Mouse (Mus musculus): ENCODE results near the gene 4933405L10Rik. TPM values are rescaled to one million over a fixed set of nuclear protein-coding genes. Genes with fewer than 3 reads are reported as not detected.

Gene 4933405L10Rik
- polyA plus RNA-seq, 1 experiment from 2014 or later = 0.28 TPM

- WGBS = 85% methylated on average over 5 of the region's 5 CpGs
- Histone ChIP-seq H3K4me1 (ENCODE audit: control insufficient read depth, insufficient read depth, low read length) (no peaks in the 10 kb centered on the region), H3K27ac (ENCODE audit: low read length) (no peak overlapping the region), H3K36me3 (ENCODE audit: control insufficient read depth, insufficient read depth, low read length) (peaks cover 26% of the 10 kb centered on the region), H3K9ac (ENCODE audit: low read depth, low read length) (no peak overlapping the region), H3K27me3 (ENCODE audit: control insufficient read depth, insufficient read depth, low read depth, low read length) (no peaks in the 10 kb centered on the region), H3K9me3 (replicated peaks; ENCODE audit: control insufficient read depth, low read length, poor library complexity, severe bottlenecking) (no peaks in the 10 kb centered on the region), H3K4me2 (ENCODE audit: low read length) (no peak overlapping the region), H3K4me3 (ENCODE audit: low read depth, low read length) (no peak overlapping the region)
- no peak for ATAC-seq
These were observed 18.3 kb downstream of the 4933405L10Rik start for GRCm38 (mm10) chr8:105725726-105726125.

DNA sequence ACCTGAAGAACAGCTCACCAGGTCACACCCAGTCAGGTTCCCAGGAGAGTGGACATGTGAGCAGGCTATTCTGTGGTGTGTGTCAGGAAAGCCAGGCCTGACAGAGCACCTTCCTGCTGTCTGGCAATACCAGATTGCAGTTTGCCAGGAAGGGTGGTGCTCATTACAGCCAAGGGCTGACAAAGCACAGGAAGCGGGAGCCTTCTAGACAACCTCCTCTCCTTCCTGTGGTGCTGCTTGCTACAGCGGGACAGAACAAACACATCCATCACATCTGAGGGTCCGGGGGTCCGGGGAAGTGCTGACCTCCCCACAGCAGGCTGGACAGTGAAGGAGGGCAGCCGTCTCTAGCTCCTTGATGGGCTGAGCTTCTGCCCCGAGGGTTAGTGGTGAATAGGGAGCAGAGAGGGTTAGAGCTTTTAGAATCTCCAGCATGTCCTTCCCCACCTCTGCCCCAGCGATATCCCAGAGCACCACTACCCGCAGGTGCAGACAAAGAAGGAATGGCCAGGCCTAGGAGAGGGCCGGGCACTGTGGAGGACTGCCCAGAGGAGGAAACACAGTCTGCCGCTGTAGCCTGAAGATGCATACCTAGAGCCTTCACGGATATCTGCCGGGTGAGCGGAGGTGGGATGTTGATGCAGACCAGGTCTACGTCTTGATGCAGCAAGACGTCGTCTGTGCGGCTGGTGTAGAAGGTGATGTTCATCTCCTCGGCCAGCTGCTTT is 20.1 kb downstream of the 4933405L10Rik start:
- Histone ChIP-seq H3K27ac (ENCODE audit: low read length) (no peak overlapping the region; the same call in 1 of the 2 replicates), H3K27me3 (ENCODE audit: control insufficient read depth, insufficient read depth, low read depth, low read length) (no peaks in the 10 kb centered on the region), H3K9me3 (replicated peaks; ENCODE audit: control insufficient read depth, low read length, poor library complexity, severe bottlenecking) (no peaks in the 10 kb centered on the region), H3K4me1 (ENCODE audit: control insufficient read depth, insufficient read depth, low read length) (no peaks in the 10 kb centered on the region), H3K9ac (ENCODE audit: low read depth, low read length) (no peak overlapping the region), H3K36me3 (ENCODE audit: control insufficient read depth, insufficient read depth, low read length) (peaks cover 30% of the 10 kb centered on the region), H3K4me2 (ENCODE audit: low read length) (no peak overlapping the region), H3K4me3 (ENCODE audit: low read depth, low read length) (no peak overlapping the region)
- no peak for ATAC-seq
- WGBS = 86% methylated on average over 18 of the region's 18 CpGs

- no peaks in the 10 kb centered on the region for H3K27me3 ChIP-seq (ENCODE audit: control insufficient read depth, insufficient read depth, low read depth, low read length)
- H3K4me3 ChIP-seq (ENCODE audit: low read depth, low read length) = no peak overlapping the region
- no peak overlapping the region for H3K27ac ChIP-seq (ENCODE audit: low read length)
- H3K9ac ChIP-seq (ENCODE audit: low read depth, low read length) = no peak overlapping the region
- no peak overlapping the region for H3K4me2 ChIP-seq (ENCODE audit: low read length)
- H3K36me3 ChIP-seq (ENCODE audit: control insufficient read depth, insufficient read depth, low read length) = peaks cover 11% of the 10 kb centered on the region
- H3K9me3 ChIP-seq (replicated peaks; ENCODE audit: control insufficient read depth, low read length, poor library complexity, severe bottlenecking) = no peaks in the 10 kb centered on the region
- 95% methylated on average over 5 of the region's 5 CpGs for WGBS
- ATAC-seq = no peak
- H3K4me1 ChIP-seq (ENCODE audit: control insufficient read depth, insufficient read depth, low read length) = no peaks in the 10 kb centered on the region
These were observed 24.7 kb downstream of the 4933405L10Rik start for GRCm38 (mm10) chr8:105732186-105732585.

DNA sequence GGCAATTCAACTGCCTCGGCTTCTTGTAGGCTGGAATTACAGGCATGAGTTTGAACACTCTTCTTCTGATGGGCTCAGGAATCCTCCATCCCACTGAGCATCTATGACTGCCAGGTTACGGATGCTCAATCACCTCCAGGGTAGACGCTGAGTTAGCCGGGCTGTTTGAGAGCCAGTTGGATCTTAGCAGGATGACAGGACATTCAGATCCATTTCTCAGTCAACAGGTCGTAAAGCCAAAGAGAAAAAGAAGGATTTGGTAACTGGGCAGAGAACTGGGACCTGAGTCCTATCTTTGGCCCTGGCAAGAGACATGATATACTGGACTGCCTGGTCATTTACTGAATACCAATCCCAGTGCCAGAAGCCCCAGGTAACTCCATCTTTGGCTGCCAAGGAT is 31.8 kb downstream of the 4933405L10Rik start:
- 96% methylated on average over 5 of the region's 5 CpGs for WGBS
- no peak overlapping the region for H3K9ac ChIP-seq (ENCODE audit: low read depth, low read length)
- ATAC-seq = no peak

GRCm38 (mm10) chr8:105743301-105743700 is 35.8 kb downstream of the 4933405L10Rik start:
- no peak overlapping the region for H3K27ac ChIP-seq (ENCODE audit: low read length)
- no peaks in the 10 kb centered on the region for H3K27me3 ChIP-seq (ENCODE audit: control insufficient read depth, insufficient read depth, low read depth, low read length)
- WGBS = 92% methylated on average over 4 of the region's 4 CpGs
- no peaks in the 10 kb centered on the region for H3K9me3 ChIP-seq (replicated peaks; ENCODE audit: control insufficient read depth, low read length, poor library complexity, severe bottlenecking)
- H3K4me2 ChIP-seq (ENCODE audit: low read length) = no peak overlapping the region
- H3K36me3 ChIP-seq (ENCODE audit: control insufficient read depth, insufficient read depth, low read length) = no peaks in the 10 kb centered on the region
- no peak overlapping the region for H3K9ac ChIP-seq (ENCODE audit: low read depth, low read length)
- H3K4me1 ChIP-seq (ENCODE audit: control insufficient read depth, insufficient read depth, low read length) = 0 out of 2 replicates have a peak, but pooled peaks cover 3% of the 10 kb centered on the region
- no peak for ATAC-seq
- no peak overlapping the region for H3K4me3 ChIP-seq (ENCODE audit: low read depth, low read length)

More for the DNA sequence above, 31.8 kb downstream of the 4933405L10Rik start:
- no peaks in the 10 kb centered on the region for H3K27me3 ChIP-seq (ENCODE audit: control insufficient read depth, insufficient read depth, low read depth, low read length)
- no peak overlapping the region for H3K4me3 ChIP-seq (ENCODE audit: low read depth, low read length)
- no peaks in the 10 kb centered on the region for H3K4me1 ChIP-seq (ENCODE audit: control insufficient read depth, insufficient read depth, low read length)
- H3K36me3 ChIP-seq (ENCODE audit: control insufficient read depth, insufficient read depth, low read length) = no peaks in the 10 kb centered on the region
- H3K27ac ChIP-seq (ENCODE audit: low read length) = no peak overlapping the region
- no peak overlapping the region for H3K4me2 ChIP-seq (ENCODE audit: low read length)
- H3K9me3 ChIP-seq (replicated peaks; ENCODE audit: control insufficient read depth, low read length, poor library complexity, severe bottlenecking) = no peaks in the 10 kb centered on the region

- Histone ChIP-seq H3K27ac (ENCODE audit: low read length) (peak overlapping the region; percentile 43), H3K9me3 (replicated peaks; ENCODE audit: control insufficient read depth, low read length, poor library complexity, severe bottlenecking) (no peaks in the 10 kb centered on the region), H3K27me3 (ENCODE audit: control insufficient read depth, insufficient read depth, low read depth, low read length) (no peaks in the 10 kb centered on the region), H3K4me2 (ENCODE audit: low read length) (peak overlapping the region; percentile 33), H3K4me1 (ENCODE audit: control insufficient read depth, insufficient read depth, low read length) (peaks cover 45% of the 10 kb centered on the region), H3K36me3 (ENCODE audit: control insufficient read depth, insufficient read depth, low read length) (no peaks in the 10 kb centered on the region), H3K4me3 (ENCODE audit: low read depth, low read length) (no peak overlapping the region), H3K9ac (ENCODE audit: low read depth, low read length) (peak overlapping the region; percentile 28; the same call in 1 of the 2 replicates)
- 11% methylated on average over 11 of the region's 11 CpGs for WGBS
- ATAC-seq = 0 out of 2 replicates have a peak, but pooled peaks have one; percentile 20
These were observed 43.2 kb downstream of the 4933405L10Rik start for GRCm38 (mm10) chr8:105750606-105751005.

- H3K4me1 ChIP-seq (ENCODE audit: control insufficient read depth, insufficient read depth, low read length) = peaks cover 53% of the 10 kb centered on the region
- no peak overlapping the region for H3K27ac ChIP-seq (ENCODE audit: low read length)
- no peak overlapping the region for H3K4me3 ChIP-seq (ENCODE audit: low read depth, low read length)
- H3K9me3 ChIP-seq (replicated peaks; ENCODE audit: control insufficient read depth, low read length, poor library complexity, severe bottlenecking) = no peaks in the 10 kb centered on the region
- no peak overlapping the region for H3K4me2 ChIP-seq (ENCODE audit: low read length)
- no peak for ATAC-seq
- H3K36me3 ChIP-seq (ENCODE audit: control insufficient read depth, insufficient read depth, low read length) = no peaks in the 10 kb centered on the region
- H3K27me3 ChIP-seq (ENCODE audit: control insufficient read depth, insufficient read depth, low read depth, low read length) = no peaks in the 10 kb centered on the region
- WGBS = 62% methylated on average over 2 of the region's 2 CpGs
- H3K9ac ChIP-seq (ENCODE audit: low read depth, low read length) = no peak overlapping the region
These were observed 46.5 kb downstream of the 4933405L10Rik start for GRCm38 (mm10) chr8:105753916-105754315.

- peaks cover 55% of the 10 kb centered on the region for H3K4me1 ChIP-seq (ENCODE audit: control insufficient read depth, insufficient read depth, low read length)
- no peak overlapping the region for H3K4me2 ChIP-seq (ENCODE audit: low read length)
- H3K36me3 ChIP-seq (ENCODE audit: control insufficient read depth, insufficient read depth, low read length) = no peaks in the 10 kb centered on the region
- WGBS = 90% methylated on average over 2 of the region's 2 CpGs
- H3K4me3 ChIP-seq (ENCODE audit: low read depth, low read length) = no peak overlapping the region
- H3K9me3 ChIP-seq (replicated peaks; ENCODE audit: control insufficient read depth, low read length, poor library complexity, severe bottlenecking) = no peaks in the 10 kb centered on the region
- ATAC-seq = no peak
- H3K27me3 ChIP-seq (ENCODE audit: control insufficient read depth, insufficient read depth, low read depth, low read length) = no peaks in the 10 kb centered on the region
- H3K9ac ChIP-seq (ENCODE audit: low read depth, low read length) = no peak overlapping the region
- no peak overlapping the region for H3K27ac ChIP-seq (ENCODE audit: low read length)
These were observed 47.2 kb downstream of the 4933405L10Rik start for GRCm38 (mm10) chr8:105754688-105755087.

DNA sequence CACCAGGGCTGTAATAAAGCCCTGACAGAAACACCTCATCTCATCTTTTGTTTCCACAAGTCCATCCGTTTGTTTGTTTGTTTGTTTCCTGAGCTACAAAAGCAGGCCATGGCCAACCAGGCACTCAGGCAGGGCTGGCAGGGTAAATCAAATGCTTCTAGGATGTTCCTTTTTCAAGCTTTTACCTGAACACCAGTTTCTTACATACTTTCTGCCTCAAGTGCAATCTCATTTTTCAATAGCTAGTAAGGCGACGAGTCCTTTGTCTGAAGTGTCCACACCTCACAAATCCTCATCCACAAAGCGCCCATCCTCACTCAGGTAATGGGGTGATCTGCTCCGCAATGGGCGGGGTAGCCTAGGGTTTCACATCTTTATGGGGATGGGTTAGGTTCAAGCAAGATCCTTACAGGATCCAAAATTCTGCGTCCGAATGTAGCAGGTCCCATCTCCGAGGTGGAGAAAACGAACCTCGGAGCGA is 50.4 kb downstream of the 4933405L10Rik start:
- H3K4me1 ChIP-seq (ENCODE audit: control insufficient read depth, insufficient read depth, low read length) = peaks cover 34% of the 10 kb centered on the region
- peak overlapping the region; percentile 95 for H3K9ac ChIP-seq (ENCODE audit: low read depth, low read length)
- no peak; the same call in 1 of the 2 replicates for ATAC-seq
- peak overlapping the region; percentile 93 for H3K27ac ChIP-seq (ENCODE audit: low read length)
- H3K4me3 ChIP-seq (ENCODE audit: low read depth, low read length) = peak overlapping the region; percentile 78
- no peaks in the 10 kb centered on the region for H3K27me3 ChIP-seq (ENCODE audit: control insufficient read depth, insufficient read depth, low read depth, low read length)
- 2% methylated on average over 12 of the region's 12 CpGs for WGBS
- peak overlapping the region; percentile 62 for H3K4me2 ChIP-seq (ENCODE audit: low read length)
- no peaks in the 10 kb centered on the region for H3K36me3 ChIP-seq (ENCODE audit: control insufficient read depth, insufficient read depth, low read length)
- H3K9me3 ChIP-seq (replicated peaks; ENCODE audit: control insufficient read depth, low read length, poor library complexity, severe bottlenecking) = no peaks in the 10 kb centered on the region
